Mouse (Mus musculus): Measurements from ENCODE around the gene Cfl1.

Gene Cfl1

GRCm38 (mm10) chr19:5490313-5490897, at the start of gene Cfl1:
Gene Cfl1, plus strand, starts transcription at chr19:5490455.
- DNase-seq (ENCODE audit: extremely low spot score): peak; percentile 95

- no peak for DNase-seq (ENCODE audit: extremely low spot score)
These were observed 45.8 kb upstream of the Cfl1 start for GRCm38 (mm10) chr19:5444371-5444908.

GRCm38 (mm10) chr19:5444954-5445353, 45.3 kb upstream of the Cfl1 start:
- DNase-seq (ENCODE audit: extremely low spot score): no peak

GRCm38 (mm10) chr19:5445747-5446146, 44.5 kb upstream of the Cfl1 start:
- no peak for DNase-seq (ENCODE audit: extremely low spot score)

GRCm38 (mm10) chr19:5447515-5448353, 42.5 kb upstream of the Cfl1 start, which contains the start of gene Fosl1:
Gene Fosl1, plus strand, starts transcription at chr19:5447547.
- DNase-seq (ENCODE audit: extremely low spot score): peak; percentile 66

GRCm38 (mm10) chr19:5448354-5449150, 41.7 kb upstream of the Cfl1 start:
- DNase-seq (ENCODE audit: extremely low spot score): no peak

GRCm38 (mm10) chr19:5449673-5450072, 40.6 kb upstream of the Cfl1 start:
- DNase-seq (ENCODE audit: extremely low spot score): no peak

- DNase-seq (ENCODE audit: extremely low spot score): no peak
These were observed 38.5 kb upstream of the Cfl1 start for GRCm38 (mm10) chr19:5451766-5452165.

- no peak for DNase-seq (ENCODE audit: extremely low spot score)
These were observed 35.2 kb upstream of the Cfl1 start for GRCm38 (mm10) chr19:5455037-5455436.

- DNase-seq (ENCODE audit: extremely low spot score): no peak
These were observed 34.7 kb upstream of the Cfl1 start for GRCm38 (mm10) chr19:5455568-5455967.

- peak; percentile 29 for DNase-seq (ENCODE audit: extremely low spot score)
These were observed 33.9 kb upstream of the Cfl1 start for GRCm38 (mm10) chr19:5456241-5456921.

GRCm38 (mm10) chr19:5456922-5457745, 33.1 kb upstream of the Cfl1 start:
- DNase-seq (ENCODE audit: extremely low spot score): peak; percentile 94

GRCm38 (mm10) chr19:5457746-5458442, 32.4 kb upstream of the Cfl1 start, which contains the start of gene Ccdc85b:
Gene Ccdc85b, minus strand, starts transcription at chr19:5457894.
- no peak for DNase-seq (ENCODE audit: extremely low spot score)

GRCm38 (mm10) chr19:5459019-5459418, 31.2 kb upstream of the Cfl1 start:
- DNase-seq (ENCODE audit: extremely low spot score): no peak

- no peak for DNase-seq (ENCODE audit: extremely low spot score)
These were observed 30.4 kb upstream of the Cfl1 start for GRCm38 (mm10) chr19:5459896-5460295.

GRCm38 (mm10) chr19:5460465-5460911, 29.8 kb upstream of the Cfl1 start, which contains the start of gene Fibp:
Gene Fibp, plus strand, starts transcription at chr19:5460615.
- DNase-seq (ENCODE audit: extremely low spot score): peak; percentile 88

- no peak for DNase-seq (ENCODE audit: extremely low spot score)
These were observed 28.8 kb upstream of the Cfl1 start for GRCm38 (mm10) chr19:5461411-5461810.

GRCm38 (mm10) chr19:5463212-5463611, 27.0 kb upstream of the Cfl1 start:
- DNase-seq (ENCODE audit: extremely low spot score): no peak

- DNase-seq (ENCODE audit: extremely low spot score): peak; percentile 73
These were observed 26.3 kb upstream of the Cfl1 start for GRCm38 (mm10) chr19:5463791-5464562.
